26 mouse cellular contexts compared by ENCODE assay signal in genomic region chr15:100436112-100436511, GRCm38 (mm10). TPM values are rescaled to one million over a fixed set of nuclear protein-coding genes. Genes with fewer than 3 reads are reported as not detected.
DNase-seq lines count a peak whose midpoint lies in the region; ATAC-seq lines count a peak whose summit lies in the region.
"Had no signal": no experiment of that assay in that cellular context is flagged by ENCODE, and none has a peak within 500 bp of the region (broad histone marks: within the 10 kb centered on the region; RNA-seq: fewer than 3 reads in every experiment).

No protein-coding gene starts in this region.

- no peak for ATAC-seq in heart, embryonic 15.5 days (replicated peaks; ENCODE audit: insufficient number of reproducible peaks, insufficient read depth, low FRiP score, low read depth)
- peak; percentile 70 for ATAC-seq in intestine, embryonic 15.5 days
- ATAC-seq: forebrain, embryonic 14.5 days; inflammation-experienced regulatory T-cells, adult 6 months had no signal

- 0 out of 2 replicates have a peak overlapping the region, but pooled peaks have one; percentile 15 for H3K27ac ChIP-seq in heart, embryonic 15.5 days
- H3K27ac ChIP-seq in intestine, embryonic 15.5 days = peak overlapping the region; percentile 42
- H3K27ac ChIP-seq: heart, embryonic 13.5 days; hindbrain, embryonic 14.5 days; kidney, embryonic 15.5 days; limb, embryonic 12.5 days; stomach, postnatal 0 days had no signal

- no peaks in the 10 kb centered on the region for H3K36me3 ChIP-seq in heart, embryonic 15.5 days
- H3K36me3 ChIP-seq in intestine, embryonic 15.5 days = no peaks in the 10 kb centered on the region
- H3K36me3 ChIP-seq: heart, embryonic 13.5 days; kidney, embryonic 15.5 days; limb, embryonic 12.5 days had no signal

- H3K4me1 ChIP-seq in heart, embryonic 15.5 days (replicated peaks) = peaks cover 3% of the 10 kb centered on the region; the same call in 1 of the 2 replicates
- H3K4me1 ChIP-seq in intestine, embryonic 15.5 days (replicated peaks) = no peaks in the 10 kb centered on the region
- H3K4me1 ChIP-seq: kidney, embryonic 15.5 days; limb, embryonic 12.5 days had no signal

- no peak for DNase-seq in heart, adult 18-20 months
- peak; percentile 45 for DNase-seq in lung, postnatal 36 days
- DNase-seq in lung, postnatal 4 days = no peak
- DNase-seq in c-Kit-positive CD71-positive TER-119-positive erythroid progenitor cells, embryonic 14.5 days (ENCODE audit: low spot score) = no peak
- DNase-seq in kidney, adult 8-10 months = no peak
- DNase-seq: B cell, adult 2 months; cerebellum, adult 9-10 months; gastrocnemius, postnatal 10 days; heart, adult 11 months; heart, postnatal 36 days; kidney, postnatal 36 days; lung, adult 18-20 months; midbrain, embryonic 14.5 days; thymus, adult 2 months had no signal

- H3K9me3 ChIP-seq in heart, embryonic 15.5 days (replicated peaks) = no peaks in the 10 kb centered on the region
- H3K9me3 ChIP-seq in intestine, embryonic 15.5 days = no peaks in the 10 kb centered on the region
- H3K9me3 ChIP-seq: heart, embryonic 13.5 days; kidney, embryonic 15.5 days; limb, embryonic 12.5 days had no signal

- H3K4me2 ChIP-seq in heart, embryonic 15.5 days = no peak overlapping the region
- H3K4me2 ChIP-seq in intestine, embryonic 15.5 days (replicated peaks) = no peak overlapping the region
- H3K4me2 ChIP-seq: heart, embryonic 13.5 days; hindbrain, embryonic 14.5 days; kidney, embryonic 15.5 days; limb, embryonic 12.5 days had no signal

- no peaks in the 10 kb centered on the region for H3K27me3 ChIP-seq in heart, embryonic 15.5 days
- no peaks in the 10 kb centered on the region for H3K27me3 ChIP-seq in intestine, embryonic 15.5 days (replicated peaks)
- H3K27me3 ChIP-seq: heart, embryonic 13.5 days; kidney, embryonic 15.5 days; limb, embryonic 12.5 days had no signal

- no peak overlapping the region for H3K4me3 ChIP-seq in heart, embryonic 15.5 days
- no peak overlapping the region for H3K4me3 ChIP-seq in intestine, embryonic 15.5 days (replicated peaks)
- H3K4me3 ChIP-seq: heart, embryonic 13.5 days; kidney, embryonic 15.5 days; limb, embryonic 12.5 days had no signal

- 39% methylated on average over 4 of the region's 4 CpGs for WGBS in heart, embryonic 15.5 days
- 56% methylated on average over 4 of the region's 4 CpGs for WGBS in intestine, embryonic 15.5 days

- H3K9ac ChIP-seq in heart, embryonic 15.5 days = no peak overlapping the region
- no peak overlapping the region for H3K9ac ChIP-seq in intestine, embryonic 15.5 days
- H3K9ac ChIP-seq: heart, embryonic 13.5 days; hindbrain, embryonic 14.5 days; kidney, embryonic 15.5 days; limb, embryonic 12.5 days had no signal

RNA-seq across cellular contexts. Expression of gene Slc11a2, which starts 11.2 kb away (rescaled TPM):
- 11.6 and 14.9 TPM in 2 replicates for polyA plus RNA-seq in heart, embryonic 15.5 days (2015; fragmentation: Nextera tagmentation; extraction: Ambion mirVana)
- 10 to 100 TPM; 37.8 to 44.5 TPM for total RNA-seq in heart, adult 18-20 months (2021)
- polyA plus RNA-seq in intestine, embryonic 15.5 days (2015; fragmentation: Nextera tagmentation; extraction: Ambion mirVana) = 29.8 and 29.9 TPM in 2 replicates

RNA-seq across cellular contexts. Expression of gene Gm5475, which starts 14.2 kb away (rescaled TPM):
- 0.09 TPM in 1 of 2 replicates, not detected in the other for polyA plus RNA-seq in heart, embryonic 15.5 days (2015; fragmentation: Nextera tagmentation; extraction: Ambion mirVana)
- total RNA-seq in heart, adult 18-20 months (2021) = not detected
- 0.13 and 0.19 TPM in 2 replicates for polyA plus RNA-seq in intestine, embryonic 15.5 days (2015; fragmentation: Nextera tagmentation; extraction: Ambion mirVana)
- total RNA-seq: heart, postnatal 36 days; layer of hippocampus, adult 8-10 months; megakaryocyte-erythroid progenitor cell, adult 5-6 weeks had no signal
- polyA plus RNA-seq: embryonic facial prominence, embryonic 14.5 days; forebrain, embryonic 14.5 days; midbrain, embryonic 14.5 days had no signal

RNA-seq across cellular contexts. Expression of gene Letmd1, which starts 32.7 kb away (rescaled TPM):
- 11.6 and 16.4 TPM in 2 replicates for polyA plus RNA-seq in heart, embryonic 15.5 days (2015; fragmentation: Nextera tagmentation; extraction: Ambion mirVana)
- total RNA-seq in heart, adult 18-20 months (2021) = 10 to 100 TPM; 10.2 to 23.2 TPM
- 31.2 and 32.9 TPM in 2 replicates for polyA plus RNA-seq in intestine, embryonic 15.5 days (2015; fragmentation: Nextera tagmentation; extraction: Ambion mirVana)

RNA-seq across cellular contexts. Expression of gene Csrnp2, which starts 59.2 kb away (rescaled TPM):
- 6.8 and 8.2 TPM in 2 replicates for polyA plus RNA-seq in heart, embryonic 15.5 days (2015; fragmentation: Nextera tagmentation; extraction: Ambion mirVana)
- total RNA-seq in heart, adult 18-20 months (2021) = 1 to 10 TPM; 1.9 to 2.6 TPM
- 7.7 and 8.7 TPM in 2 replicates for polyA plus RNA-seq in intestine, embryonic 15.5 days (2015; fragmentation: Nextera tagmentation; extraction: Ambion mirVana)
